Mouse (Mus musculus) small intestine, adult 2 months (tissue): ENCODE results near the gene Vmn2r23.

Source experiments
- CTCF ChIP-seq: fragments of 200-500 bp; IDR thresholded peaks from 2 replicates; pipeline ENCODE4 v1.5.1; 2012; ENCODE audit warnings: low read depth, mild to moderate bottlenecking, control low read depth, inconsistent platforms, low read length, moderate library complexity, mixed read lengths; ENCODE audit not compliant: insufficient replicate concordance, insufficient read length; ENCODE audit errors: extremely low read depth
- POLR2A ChIP-seq: fragments of 200-500 bp; IDR thresholded peaks from 2 replicates; pipeline ENCODE4 v1.6.1; 2012; ENCODE audit warnings: low read depth, mild to moderate bottlenecking, control low read depth, inconsistent platforms, low read length, moderate library complexity

- TF ChIP-seq POLR2A = no peak
- no peak for TF ChIP-seq CTCF
Measured at GRCm38 (mm10) chr6:123657040-123657439, 45.4 kb upstream of the Vmn2r23 start.
